Mouse (Mus musculus) stomach, embryonic 14.5 days (tissue): ENCODE results near the gene Cog1. TPM values are rescaled to one million over a fixed set of nuclear protein-coding genes. Genes with fewer than 3 reads are reported as not detected.

Experiments used
- ATAC-seq: fragments of 200-750 bp; cut with Nextera tagmentation; 2 replicates; pipeline ENCODE4 v1.8.0; 2017; ENCODE audit warnings: low read depth, moderate TSS enrichment; ENCODE audit not compliant: insufficient number of reproducible peaks, insufficient read depth, low FRiP score
- H3K27ac ChIP-seq: fragments of 300-500 bp; sonication (generic); 2 replicates; pipeline ENCODE4 v1.5.1; 2014; ENCODE audit warnings: mild to moderate bottlenecking, low read length, moderate library complexity, mixed read lengths
- H3K27me3 ChIP-seq: fragments of 300-500 bp; sonication (generic); 2 replicates; pipeline ENCODE4 v1.6.1; 2014; ENCODE audit warnings: low read length, control low read depth, mixed read lengths; ENCODE audit not compliant: control insufficient read depth, insufficient read depth
- H3K36me3 ChIP-seq: fragments of 300-500 bp; sonication (generic); 2 replicates; pipeline ENCODE4 v1.6.1; 2014; ENCODE audit warnings: mild to moderate bottlenecking, control low read depth, low read length, moderate library complexity, mixed read lengths; ENCODE audit not compliant: control insufficient read depth, insufficient read depth
- H3K4me1 ChIP-seq: fragments of 300-500 bp; sonication (generic); 2 replicates; pipeline ENCODE4 v1.6.1; 2014; ENCODE audit warnings: low read length, control low read depth, mixed read lengths; ENCODE audit not compliant: control insufficient read depth, insufficient read depth
- H3K4me2 ChIP-seq: fragments of 300-500 bp; sonication (generic); replicated peaks from 2 replicates; pipeline ENCODE4 v1.6.1; 2014; ENCODE audit warnings: low read depth, low read length, control low read depth
- H3K4me3 ChIP-seq: fragments of 300-500 bp; sonication (generic); 2 replicates; pipeline ENCODE4 v1.5.1; 2014; ENCODE audit warnings: low read depth, low read length, control low read depth
- H3K9ac ChIP-seq: fragments of 300-500 bp; sonication (generic); replicated peaks from 2 replicates; pipeline ENCODE4 v1.6.1; 2014; ENCODE audit warnings: low read depth, mild to moderate bottlenecking, control low read depth, low read length, moderate library complexity, mixed read lengths
- H3K9me3 ChIP-seq: fragments of 300-500 bp; sonication (generic); 2 replicates; pipeline ENCODE4 v1.6.1; 2016; ENCODE audit warnings: low read depth, low read length, control low read depth; ENCODE audit not compliant: control insufficient read depth
- WGBS: fragments of 180-500 bp; shearing (Covaris S2); extraction: QIAGEN DNeasy Blood & Tissue Kit; methylation state at CpG from one replicate; pipeline ENCODE4 v1.1.7; 2014; 5-methylcytosine and 5-hydroxymethylcytosine counted together
- polyA plus RNA-seq: library from polyadenylated mRNA; unstranded; fragments of >200 nt; fragmentation: Nextera tagmentation; extraction: Ambion mirVana; gene quantifications from 2 replicates; pipeline ENCODE4 v1.2.1, GENCODE M21; 2014

Gene Cog1
- polyA plus RNA-seq, 1 experiment from 2014 or later: 20.7 TPM

- Histone ChIP-seq H3K4me2 (no peak overlapping the region), H3K36me3 (peaks cover 37% of the 10 kb centered on the region), H3K27me3 (no peaks in the 10 kb centered on the region), H3K4me1 (peaks cover 14% of the 10 kb centered on the region; the same call in 1 of the 2 replicates), H3K4me3 (no peak overlapping the region), H3K9ac (no peak overlapping the region), H3K9me3 (no peaks in the 10 kb centered on the region), H3K27ac (no peak overlapping the region)
- no peak for ATAC-seq
- WGBS: 76% methylated on average over 2 of the region's 2 CpGs
These were observed 15.3 kb downstream of the Cog1 start for GRCm38 (mm10) chr11:113664279-113664678.

DNA sequence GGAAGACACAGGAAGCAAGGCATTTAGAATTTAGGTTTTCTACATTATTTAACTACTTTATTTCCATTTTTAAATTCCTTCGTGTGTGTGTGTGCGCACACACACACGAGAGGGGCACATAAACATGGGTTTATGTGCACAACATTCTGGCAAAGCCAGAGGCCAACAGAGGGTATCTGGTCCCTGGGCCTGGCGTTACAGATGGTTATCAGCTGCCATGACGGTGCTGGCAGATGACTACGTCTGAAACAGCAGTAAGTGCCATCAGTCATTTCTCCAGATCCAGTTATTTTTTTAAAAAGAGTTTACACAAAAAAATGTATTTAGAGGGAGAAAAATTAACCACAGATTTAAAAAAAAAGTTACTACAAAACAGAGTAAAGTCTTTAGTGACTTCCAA, 17.2 kb downstream of the Cog1 start:
- WGBS: 55% methylated on average over 6 of the region's 6 CpGs
- no peak for ATAC-seq
- Histone ChIP-seq H3K9ac (no peak overlapping the region), H3K36me3 (peaks cover 21% of the 10 kb centered on the region), H3K4me2 (no peak overlapping the region), H3K4me3 (no peak overlapping the region), H3K4me1 (peaks cover 14% of the 10 kb centered on the region; the same call in 1 of the 2 replicates), H3K27ac (peak overlapping the region; percentile 58; the same call in 1 of the 2 replicates), H3K27me3 (no peaks in the 10 kb centered on the region), H3K9me3 (no peaks in the 10 kb centered on the region)

GRCm38 (mm10) chr11:113666648-113667047, 17.7 kb downstream of the Cog1 start:
- no peaks in the 10 kb centered on the region for H3K9me3 ChIP-seq
- no peak overlapping the region for H3K4me2 ChIP-seq
- peaks cover 20% of the 10 kb centered on the region for H3K36me3 ChIP-seq
- 52% methylated on average over 10 of the region's 10 CpGs for WGBS
- peak overlapping the region; percentile 58; the same call in 1 of the 2 replicates for H3K27ac ChIP-seq
- H3K4me1 ChIP-seq: peaks cover 14% of the 10 kb centered on the region; the same call in 1 of the 2 replicates
- no peak overlapping the region for H3K4me3 ChIP-seq
- ATAC-seq: peak; percentile 35; the same call in 1 of the 2 replicates
- no peaks in the 10 kb centered on the region for H3K27me3 ChIP-seq
- H3K9ac ChIP-seq: no peak overlapping the region

DNA sequence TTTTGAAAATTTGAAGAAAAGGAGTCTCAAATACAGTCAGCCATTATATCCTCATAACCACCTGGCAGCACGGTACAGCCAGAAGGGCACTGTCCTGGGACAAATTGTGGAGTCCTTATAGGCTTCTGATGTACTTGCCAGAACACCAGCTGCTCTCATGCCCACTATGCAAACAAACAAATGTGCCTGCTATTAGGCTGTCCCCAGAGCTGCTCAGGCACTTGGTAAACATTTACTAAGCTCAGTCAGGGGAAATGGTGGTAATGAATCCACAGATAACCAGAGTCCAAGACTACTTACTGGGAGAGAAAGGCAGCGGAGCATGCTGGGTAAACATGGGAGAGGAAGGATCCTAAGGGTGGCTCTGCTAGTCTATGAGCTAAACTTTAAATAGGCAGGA, 18.2 kb downstream of the Cog1 start:
- Histone ChIP-seq H3K4me1 (peaks cover 14% of the 10 kb centered on the region; the same call in 1 of the 2 replicates), H3K4me2 (no peak overlapping the region), H3K9ac (no peak overlapping the region), H3K36me3 (peaks cover 17% of the 10 kb centered on the region), H3K27ac (peak overlapping the region; percentile 58; the same call in 1 of the 2 replicates), H3K4me3 (no peak overlapping the region), H3K27me3 (no peaks in the 10 kb centered on the region), H3K9me3 (no peaks in the 10 kb centered on the region)
- WGBS: 64% methylated on average over 2 of the region's 2 CpGs
- peak; percentile 59; the same call in 1 of the 2 replicates for ATAC-seq

DNA sequence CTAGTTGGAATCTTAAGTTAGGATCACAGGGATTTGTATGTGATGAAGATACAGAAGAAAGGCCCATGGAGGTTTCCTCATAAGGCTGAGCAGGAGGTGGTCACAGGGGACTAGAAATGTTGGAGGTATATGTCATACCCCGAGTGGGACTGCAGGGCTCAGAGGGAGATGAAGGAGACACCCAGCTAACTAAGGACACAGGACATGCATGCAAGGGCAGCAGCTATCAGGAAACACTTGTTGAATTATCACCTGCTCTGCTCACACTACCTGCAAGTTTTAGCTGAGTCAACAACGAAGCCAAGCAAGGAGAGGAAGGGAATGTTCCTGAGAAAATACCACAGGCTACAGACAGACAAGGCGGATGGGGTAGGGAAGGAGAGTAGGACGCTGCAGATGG, 18.7 kb downstream of the Cog1 start:
- H3K27ac ChIP-seq: peak overlapping the region; percentile 0; the same call in 1 of the 2 replicates
- H3K4me3 ChIP-seq: no peak overlapping the region
- WGBS: 67% methylated on average over 4 of the region's 4 CpGs
- H3K4me1 ChIP-seq: peaks cover 14% of the 10 kb centered on the region; the same call in 1 of the 2 replicates
- H3K27me3 ChIP-seq: no peaks in the 10 kb centered on the region
- no peak overlapping the region for H3K9ac ChIP-seq
- no peak for ATAC-seq
- no peaks in the 10 kb centered on the region for H3K9me3 ChIP-seq
- peaks cover 14% of the 10 kb centered on the region for H3K36me3 ChIP-seq
- no peak overlapping the region for H3K4me2 ChIP-seq

DNA sequence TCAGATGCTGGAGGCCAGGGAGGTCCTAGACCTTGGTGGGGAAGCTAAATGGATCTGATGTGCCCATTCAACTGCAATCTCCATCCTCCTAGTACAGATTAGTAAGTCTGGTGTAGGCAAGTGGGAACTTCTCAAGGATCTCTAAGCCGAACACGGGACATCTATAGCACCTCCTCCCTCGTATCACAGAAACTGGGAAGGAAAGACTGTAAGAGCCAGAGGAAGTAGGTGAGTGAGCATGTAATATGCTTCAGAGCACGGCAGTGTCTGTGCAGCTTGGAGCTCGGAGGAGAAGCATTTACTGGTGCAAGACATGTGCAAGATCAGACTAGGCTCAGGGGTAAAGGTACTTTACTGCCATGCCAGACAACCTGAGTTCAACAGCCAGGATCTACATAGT, 19.9 kb downstream of the Cog1 start:
- no peak overlapping the region for H3K27ac ChIP-seq
- H3K9ac ChIP-seq: no peak overlapping the region
- H3K4me2 ChIP-seq: no peak overlapping the region
- no peaks in the 10 kb centered on the region for H3K9me3 ChIP-seq
- no peak for ATAC-seq
- H3K4me3 ChIP-seq: no peak overlapping the region
- WGBS: 93% methylated on average over 5 of the region's 5 CpGs
- H3K36me3 ChIP-seq: peaks cover 16% of the 10 kb centered on the region
- H3K4me1 ChIP-seq: peaks cover 14% of the 10 kb centered on the region; the same call in 1 of the 2 replicates
- no peaks in the 10 kb centered on the region for H3K27me3 ChIP-seq

DNA sequence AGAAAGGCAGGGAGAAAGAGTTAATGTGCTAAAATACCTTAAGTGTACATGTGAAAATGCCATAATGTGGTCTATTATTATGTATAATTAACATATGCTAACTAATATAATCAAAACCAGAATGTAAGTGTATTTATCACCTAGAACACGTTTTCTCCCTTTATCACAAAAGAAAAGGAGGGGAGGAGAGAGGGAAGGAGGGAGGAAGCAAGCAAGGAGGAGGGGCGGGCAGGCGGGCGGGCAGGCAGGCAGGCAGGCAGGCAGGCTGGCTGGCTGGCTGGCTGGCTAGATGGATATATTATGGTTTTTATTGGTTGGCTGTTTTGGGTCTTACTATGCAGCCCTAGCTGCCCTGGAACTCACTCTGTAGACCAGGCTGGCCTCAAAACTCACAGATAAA, 20.7 kb downstream of the Cog1 start:
- Histone ChIP-seq H3K4me1 (peaks cover 14% of the 10 kb centered on the region; the same call in 1 of the 2 replicates), H3K27ac (no peak overlapping the region), H3K9me3 (no peaks in the 10 kb centered on the region), H3K9ac (no peak overlapping the region), H3K4me3 (no peak overlapping the region), H3K27me3 (no peaks in the 10 kb centered on the region), H3K36me3 (peaks cover 14% of the 10 kb centered on the region; the same call in 1 of the 2 replicates), H3K4me2 (no peak overlapping the region)
- no peak for ATAC-seq
- 75% methylated on average over 4 of the region's 4 CpGs for WGBS

- Histone ChIP-seq H3K9ac (no peak overlapping the region), H3K27me3 (no peaks in the 10 kb centered on the region), H3K4me2 (no peak overlapping the region), H3K36me3 (peaks cover 27% of the 10 kb centered on the region; the same call in 1 of the 2 replicates), H3K9me3 (no peaks in the 10 kb centered on the region), H3K4me1 (no peaks in the 10 kb centered on the region), H3K4me3 (no peak overlapping the region), H3K27ac (no peak overlapping the region)
- 92% methylated on average over 4 of the region's 4 CpGs for WGBS
- ATAC-seq: no peak
These were observed 24.6 kb downstream of the Cog1 start for GRCm38 (mm10) chr11:113673614-113674013.

DNA sequence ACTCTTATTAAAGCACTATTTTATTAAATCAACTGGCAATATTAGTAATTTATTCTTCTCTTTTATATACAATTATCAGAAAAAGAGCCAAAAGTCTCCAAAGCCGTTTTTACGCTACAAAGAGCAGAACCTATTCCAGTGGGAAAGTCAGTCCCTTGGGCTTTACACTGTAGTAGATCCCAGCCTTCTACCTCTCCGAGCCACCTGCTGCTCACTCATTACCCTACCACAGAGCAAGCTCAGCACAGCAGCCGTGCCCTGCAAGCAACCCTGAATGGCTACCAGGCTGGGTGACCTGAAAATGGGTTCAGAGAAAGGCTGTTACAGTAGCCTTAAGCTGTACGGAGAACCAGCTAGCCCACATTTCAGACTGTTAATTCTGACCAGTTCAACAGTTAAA, 25.6 kb downstream of the Cog1 start:
- WGBS: 87% methylated on average over 5 of the region's 5 CpGs
- no peaks in the 10 kb centered on the region for H3K9me3 ChIP-seq
- no peaks in the 10 kb centered on the region for H3K4me1 ChIP-seq
- H3K9ac ChIP-seq: no peak overlapping the region
- no peak for ATAC-seq
- no peak overlapping the region for H3K27ac ChIP-seq
- no peaks in the 10 kb centered on the region for H3K27me3 ChIP-seq
- H3K36me3 ChIP-seq: peaks cover 24% of the 10 kb centered on the region; the same call in 1 of the 2 replicates
- H3K4me3 ChIP-seq: no peak overlapping the region
- H3K4me2 ChIP-seq: no peak overlapping the region
